Mouse (Mus musculus): ENCODE data around the gene Fnbp1.

- TF ChIP-seq EP300 (IDR thresholded peaks at IDR 0.05; ENCODE audit: low read depth), result no peak
- TF ChIP-seq CTCF (IDR thresholded peaks at IDR 0.05; ENCODE audit: low read depth), result no peak
These were observed 45.7 kb downstream of the Fnbp1 start for GRCm38 (mm10) chr2:31096119-31096518.

Data from liver, postnatal 0 days (tissue).